Mouse (Mus musculus): ENCODE measurements around the gene Fam92b. TPM values are rescaled to one million over a fixed set of nuclear protein-coding genes. Genes with fewer than 3 reads are reported as not detected.
A peak's percentile ranks its signal among the peaks of the same experiment; 100 is the strongest.

Fam92b gene
- total RNA-seq, 2 experiments from 2014 or later = 0.33 TPM; not detected in 1

DNA sequence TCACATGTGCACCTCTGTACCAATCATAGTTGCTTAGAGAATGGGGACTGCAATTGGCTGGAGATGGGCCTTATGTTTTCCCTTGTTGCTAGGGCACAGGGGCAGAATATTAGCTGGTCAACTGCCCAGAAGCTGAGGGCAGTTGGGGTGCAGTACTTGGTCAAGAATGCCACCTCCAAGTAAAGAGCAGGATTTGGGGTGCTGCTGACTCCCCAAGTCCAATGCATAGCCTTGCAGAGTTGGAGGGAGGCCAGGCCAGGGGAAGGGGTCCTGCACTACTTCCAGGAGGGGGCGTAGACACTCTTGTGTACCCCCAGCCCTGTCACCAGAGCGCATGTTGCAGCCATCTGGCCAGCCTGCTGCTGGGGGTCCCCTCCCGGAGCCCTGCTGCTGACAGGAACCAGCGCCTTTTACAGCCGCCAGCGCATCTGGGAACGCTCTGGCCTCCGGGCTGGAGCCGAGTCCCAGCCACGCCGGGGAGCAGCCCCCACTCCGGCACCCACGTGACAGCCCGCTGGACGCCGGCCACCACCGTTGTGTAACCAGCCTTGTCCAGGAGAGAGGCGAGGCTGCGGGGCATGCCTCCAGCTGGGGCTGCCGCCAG, 13.6 kb upstream of the Fam92b start:
- peak; percentile 81 to 89 for DNase-seq (ENCODE audit: low spot score in 2 of 2)

DNA sequence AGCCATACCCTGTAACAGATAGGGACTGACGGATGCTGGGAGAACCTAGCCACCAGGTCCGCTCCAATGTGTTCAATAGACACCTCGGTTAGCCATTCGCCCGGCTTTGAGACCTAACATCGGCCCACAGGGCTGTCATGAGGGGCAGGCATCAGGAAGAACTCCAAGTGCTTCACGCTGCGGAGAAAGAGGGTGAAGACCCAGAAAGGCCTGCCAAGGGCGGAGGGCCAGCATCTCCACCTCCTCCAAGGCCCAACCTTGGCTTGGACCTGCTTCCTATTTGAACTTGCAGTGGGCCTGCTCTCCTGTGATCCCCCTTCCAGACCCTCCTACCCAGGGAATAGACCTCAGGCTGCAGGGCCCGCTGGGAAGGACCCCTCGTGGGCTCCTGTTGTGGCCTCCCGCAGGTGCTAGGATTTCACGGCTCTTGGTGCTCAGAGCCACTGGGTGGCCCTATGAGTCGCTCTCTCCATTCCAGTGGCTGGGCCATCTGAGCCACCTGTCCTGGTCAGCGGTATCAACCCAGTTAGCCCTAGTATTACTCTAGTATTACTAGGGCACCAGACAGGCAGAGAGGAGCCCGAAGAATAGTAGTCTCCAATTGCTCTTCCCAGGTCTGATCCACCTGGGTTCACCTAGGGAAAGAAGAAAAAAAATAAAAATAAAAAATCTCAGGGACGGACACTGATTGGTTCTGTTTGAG, 13.0 kb upstream of the Fam92b start:
- DNase-seq (ENCODE audit: low spot score in 2 of 2) = no peak

- DNase-seq (ENCODE audit: low spot score in 2 of 2) = no peak
Measured at GRCm38 (mm10) chr8:120189440-120189839, 12.2 kb upstream of the Fam92b start.

- DNase-seq (ENCODE audit: low spot score in 2 of 2) = no peak
Measured at GRCm38 (mm10) chr8:120188510-120188909, 11.2 kb upstream of the Fam92b start.

DNA sequence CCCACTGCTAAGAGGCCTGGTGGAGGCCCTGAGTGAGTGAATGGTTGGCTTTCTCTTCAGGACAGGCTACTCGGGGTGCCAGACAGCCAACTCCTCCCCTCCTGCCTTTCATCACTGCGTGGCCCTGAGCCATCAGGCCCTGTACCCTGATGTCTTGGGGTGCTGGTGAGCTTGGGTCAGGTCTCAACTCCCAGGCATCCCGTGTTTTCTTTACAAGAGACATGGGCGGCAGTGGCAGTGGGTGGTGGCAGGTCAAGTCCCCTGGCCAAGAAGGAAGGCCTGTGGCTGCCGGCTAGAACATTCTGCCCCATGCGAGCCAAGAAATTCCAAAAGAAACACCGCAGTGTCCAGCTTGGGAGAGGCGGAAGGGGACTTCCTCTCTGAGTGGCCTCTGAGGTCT, 9.2 kb upstream of the Fam92b start:
- DNase-seq (ENCODE audit: low spot score in 2 of 2) = peak in 1 of 2 experiments; percentile 68

GRCm38 (mm10) chr8:120184850-120185792, 7.9 kb upstream of the Fam92b start:
- DNase-seq (ENCODE audit: low spot score in 2 of 2) = no peak

DNA sequence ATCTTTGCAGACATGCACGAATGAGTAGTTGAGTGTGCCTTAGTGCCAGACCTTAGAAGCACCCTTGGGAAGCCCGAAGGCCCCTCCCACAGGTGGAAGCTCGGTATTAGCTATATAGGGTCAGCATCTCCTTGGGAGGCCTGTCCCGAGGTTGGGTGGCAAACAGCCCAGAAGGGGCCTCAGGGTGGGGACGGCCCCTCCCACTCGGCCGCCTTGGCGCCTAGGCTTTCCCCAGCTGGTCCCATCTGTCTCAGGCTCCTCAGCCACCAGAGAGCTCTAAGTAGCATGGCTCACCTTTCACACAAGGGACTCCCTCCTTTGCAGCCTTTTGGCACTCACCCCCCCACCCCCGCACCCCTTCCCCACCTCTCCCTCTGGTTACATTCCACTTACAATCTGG, 7.1 kb upstream of the Fam92b start:
- no peak for DNase-seq (ENCODE audit: low spot score in 2 of 2)

DNA sequence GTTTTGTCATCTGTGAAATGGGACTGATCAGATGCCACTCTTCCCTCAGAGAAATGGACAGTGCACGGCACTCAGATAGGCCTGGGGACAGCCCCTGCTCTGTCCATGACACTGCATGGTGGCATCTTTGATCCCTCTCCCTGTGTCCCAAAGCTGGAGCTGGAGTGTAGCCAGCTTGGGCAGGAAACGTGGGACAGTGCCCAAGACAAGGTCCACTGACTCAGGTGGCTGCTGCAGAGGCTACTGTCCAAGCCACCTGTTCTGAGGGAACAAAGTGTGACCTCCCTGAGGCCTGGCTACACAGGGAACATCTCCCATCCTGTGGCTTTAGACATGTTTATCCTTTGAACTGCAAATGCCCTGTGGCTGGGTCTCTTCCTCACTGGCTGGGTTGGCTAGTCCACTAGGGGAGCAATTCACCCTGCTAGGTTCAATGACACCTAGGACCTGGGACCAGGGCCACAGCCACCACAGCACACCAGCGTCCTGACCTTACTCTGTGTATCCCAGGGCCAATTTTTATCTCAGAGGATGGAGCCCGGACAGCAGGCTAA, 4.7 kb upstream of the Fam92b start:
- no peak for DNase-seq (ENCODE audit: low spot score in 2 of 2)

DNA sequence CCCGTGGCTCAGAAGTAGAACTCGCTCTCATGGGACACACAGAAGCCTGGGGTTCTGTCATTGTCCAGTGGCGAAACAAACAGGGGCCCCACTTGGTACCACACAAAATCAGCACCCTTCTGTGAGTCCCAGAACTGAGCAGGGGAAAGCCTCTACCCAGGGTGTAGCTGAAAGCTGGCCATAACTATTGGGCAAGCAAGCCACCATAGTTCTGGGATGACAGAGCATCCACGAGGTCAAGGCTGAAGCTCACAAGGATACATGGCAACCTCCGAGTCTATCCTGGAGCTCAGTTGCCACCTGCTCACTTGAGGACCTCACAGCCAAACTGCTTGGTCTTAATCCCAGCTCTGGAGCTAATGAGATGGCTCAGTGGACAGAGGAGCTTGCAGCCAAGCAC, 4.0 kb upstream of the Fam92b start:
- DNase-seq (ENCODE audit: low spot score in 2 of 2) = no peak

- no peak for DNase-seq (ENCODE audit: low spot score in 2 of 2)
Measured at GRCm38 (mm10) chr8:120180445-120180970, 3.2 kb upstream of the Fam92b start.

DNA sequence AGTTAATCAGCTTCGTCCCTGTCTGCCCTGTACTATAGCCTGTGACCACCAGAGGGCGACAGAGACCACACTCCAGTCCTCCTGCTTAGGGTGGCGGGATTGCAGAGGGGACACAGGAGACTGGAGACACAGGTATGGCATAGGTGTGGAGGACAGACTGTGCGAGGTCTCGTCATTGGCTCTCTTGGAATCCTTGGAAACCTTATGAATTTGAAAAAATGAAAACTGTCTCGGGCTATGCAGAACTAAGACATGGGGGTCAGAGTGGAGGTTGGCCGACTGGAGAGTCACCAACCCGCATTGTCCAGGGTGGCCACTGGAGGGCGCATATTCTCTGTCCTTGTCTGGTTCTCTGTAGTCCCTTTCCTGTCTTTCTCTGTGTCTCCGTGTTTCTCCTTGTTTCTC, 1.8 kb upstream of the Fam92b start:
- DNase-seq (ENCODE audit: low spot score in 2 of 2) = peak; percentile 93 to 95

DNA sequence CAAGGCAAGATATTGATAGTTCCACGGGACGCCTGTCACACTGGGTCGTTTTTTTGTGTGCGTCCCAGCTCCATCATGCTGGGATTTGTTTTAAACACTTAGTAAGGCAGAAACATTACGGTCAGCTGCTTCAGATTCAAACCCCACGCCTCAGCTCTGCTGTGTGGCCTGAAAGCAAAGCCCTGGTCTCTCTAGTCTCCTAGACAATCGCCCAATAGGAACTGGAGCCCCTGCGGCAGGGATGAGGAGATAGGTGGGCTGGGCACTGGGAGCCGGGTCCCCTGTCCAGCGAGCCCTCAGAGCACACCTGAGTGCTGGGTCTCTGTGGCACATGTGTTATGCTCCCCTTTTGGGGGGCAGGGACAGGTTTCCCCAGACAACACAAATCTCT, 853 bp upstream of the Fam92b start:
- no peak for DNase-seq (ENCODE audit: low spot score in 2 of 2)

GRCm38 (mm10) chr8:120176605-120177004, 661 bp downstream of the Fam92b start:
- no peak for DNase-seq (ENCODE audit: low spot score in 2 of 2)

GRCm38 (mm10) chr8:120174606-120175005, 2.7 kb downstream of the Fam92b start:
- DNase-seq (ENCODE audit: low spot score in 2 of 2) = no peak

GRCm38 (mm10) chr8:120173195-120173594, 4.1 kb downstream of the Fam92b start:
- DNase-seq (ENCODE audit: low spot score in 2 of 2) = no peak

DNA sequence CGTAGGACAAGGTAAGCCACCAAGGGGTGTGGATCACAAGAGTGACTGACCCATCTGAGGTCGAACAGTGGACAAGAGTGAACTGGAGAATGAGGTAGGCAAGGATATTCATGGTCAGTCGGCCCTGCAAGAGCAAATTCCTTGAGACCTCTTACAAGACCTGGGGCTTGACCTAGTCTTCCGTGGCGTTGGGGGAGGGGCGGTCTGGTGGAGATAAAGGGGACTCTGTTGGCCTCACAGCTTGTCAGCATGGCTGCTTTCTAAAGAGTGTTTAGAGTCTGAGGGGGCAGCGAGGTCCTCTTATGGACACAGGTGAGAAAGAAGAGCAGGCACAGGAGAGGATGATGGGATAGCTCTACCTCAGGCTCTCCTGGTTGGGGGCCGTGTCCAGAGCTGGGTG, 8.1 kb downstream of the Fam92b start:
- DNase-seq (ENCODE audit: low spot score in 2 of 2) = no peak

- DNase-seq (ENCODE audit: low spot score in 2 of 2) = peak in 1 of 2 experiments; percentile 67
Measured at GRCm38 (mm10) chr8:120167821-120168220, 9.4 kb downstream of the Fam92b start.

GRCm38 (mm10) chr8:120167136-120167535, 10.1 kb downstream of the Fam92b start:
- DNase-seq (ENCODE audit: low spot score in 2 of 2) = no peak

GRCm38 (mm10) chr8:120164026-120164425, 13.2 kb downstream of the Fam92b start:
- no peak for DNase-seq (ENCODE audit: low spot score in 2 of 2)

DNA sequence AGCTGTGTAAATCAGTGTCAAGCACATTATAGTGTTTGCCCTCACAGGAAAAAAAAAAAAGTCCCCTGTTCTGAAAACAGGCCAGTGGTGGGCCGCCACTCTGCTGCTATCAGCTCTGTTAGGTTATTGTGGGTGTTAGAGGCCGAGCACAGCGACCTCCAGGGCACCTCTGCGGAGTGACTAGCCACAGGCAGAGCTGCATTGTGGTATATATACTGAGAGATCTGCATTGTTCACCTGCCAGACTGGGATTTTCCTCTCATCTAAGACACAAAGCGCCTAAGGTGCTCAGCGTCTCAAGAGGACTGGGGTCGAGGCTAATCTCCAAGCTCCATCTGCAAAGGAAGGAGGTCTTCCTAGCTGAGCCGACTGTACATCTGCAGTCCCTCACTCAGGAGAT, 13.9 kb downstream of the Fam92b start:
- no peak for DNase-seq (ENCODE audit: low spot score in 2 of 2)

DNA sequence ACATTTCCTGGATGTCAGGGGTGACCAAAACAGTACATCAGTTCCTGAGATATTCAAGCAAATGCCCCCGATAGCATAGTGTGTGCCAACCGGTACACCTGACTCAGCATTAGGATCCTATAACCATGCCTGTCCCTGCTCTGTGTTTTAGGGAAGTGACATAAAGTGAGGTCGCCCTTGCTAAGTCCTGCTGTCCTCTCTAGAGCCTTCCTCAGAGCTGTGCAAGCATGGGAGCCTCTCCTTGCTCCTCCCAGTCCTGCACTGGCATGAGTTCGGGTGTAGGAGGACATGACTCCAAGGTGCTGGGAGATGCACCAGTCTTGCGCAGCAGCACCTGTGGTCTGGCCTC, 14.9 kb downstream of the Fam92b start:
- DNase-seq (ENCODE audit: low spot score in 2 of 2) = no peak

Data from layer of hippocampus, postnatal 14 days (tissue).